21 mouse cellular contexts compared by ENCODE assay signal in genomic region chr9:71829137-71829536, GRCm38 (mm10). TPM values are rescaled to one million over a fixed set of nuclear protein-coding genes. Genes with fewer than 3 reads are reported as not detected.
DNase-seq lines count a peak whose midpoint lies in the region; ATAC-seq and TF ChIP-seq lines count a peak whose summit lies in the region.
"Had no signal": no experiment of that assay in that cellular context is flagged by ENCODE, and none has a peak within 500 bp of the region (broad histone marks: within the 10 kb centered on the region; RNA-seq: fewer than 3 reads in every experiment).

No protein-coding gene starts in this region.

- TF ChIP-seq CTCF in embryonic fibroblast, embryonic 13.5 days (IDR thresholded peaks at IDR 0.05; ENCODE audit: borderline replicate concordance, insufficient read depth, low read length), result no peak

- no peak for TF ChIP-seq POLR2A in embryonic fibroblast, embryonic 13.5 days (IDR thresholded peaks at IDR 0.05; ENCODE audit: low read depth, low read length)

- H3K4me3 ChIP-seq in hindbrain, embryonic 12.5 days, result no peak overlapping the region
- H3K4me3 ChIP-seq in hindbrain, embryonic 11.5 days (ENCODE audit: low read depth, low read length), result no peak overlapping the region
- no peak overlapping the region for H3K4me3 ChIP-seq in embryonic fibroblast, embryonic 13.5 days (ENCODE audit: insufficient read depth, low read length)
- H3K4me3 ChIP-seq: embryonic facial prominence, embryonic 10.5 days; embryonic facial prominence, embryonic 12.5 days; erythroblast, embryonic 14.5 days; forebrain, embryonic 13.5 days; forebrain, embryonic 15.5 days had no signal

- WGBS in hindbrain, embryonic 12.5 days, result 59% methylated on average over 6 of the region's 6 CpGs
- 60% methylated on average over 6 of the region's 6 CpGs for WGBS in hindbrain, embryonic 11.5 days

- no peak overlapping the region for H3K27ac ChIP-seq in hindbrain, embryonic 12.5 days
- H3K27ac ChIP-seq in hindbrain, embryonic 11.5 days (ENCODE audit: low read depth, low read length), result no peak overlapping the region
- peak overlapping the region; percentile 21; the same call in 1 of the 2 replicates for H3K27ac ChIP-seq in embryonic fibroblast, embryonic 13.5 days (ENCODE audit: insufficient read depth, low read length)
- H3K27ac ChIP-seq: embryonic facial prominence, embryonic 10.5 days; embryonic facial prominence, embryonic 12.5 days; forebrain, embryonic 13.5 days; forebrain, embryonic 15.5 days had no signal

- peak overlapping the region; percentile 13; the same call in 1 of the 2 replicates for H3K9ac ChIP-seq in hindbrain, embryonic 12.5 days
- H3K9ac ChIP-seq in hindbrain, embryonic 11.5 days (ENCODE audit: low read depth, low read length), result no peak overlapping the region
- H3K9ac ChIP-seq: embryonic facial prominence, embryonic 12.5 days; forebrain, embryonic 13.5 days; forebrain, embryonic 15.5 days; forebrain, postnatal 0 days had no signal

- H3K27me3 ChIP-seq in hindbrain, embryonic 12.5 days, result no peaks in the 10 kb centered on the region
- H3K27me3 ChIP-seq in hindbrain, embryonic 11.5 days (ENCODE audit: control insufficient read depth, insufficient read depth, low read length), result no peaks in the 10 kb centered on the region
- H3K27me3 ChIP-seq: embryonic facial prominence, embryonic 12.5 days; forebrain, embryonic 13.5 days; forebrain, embryonic 15.5 days; Patski had no signal

- peak; percentile 69 for DNase-seq in embryo, embryonic 10 days (ENCODE audit: low spot score)
- DNase-seq in embryo, embryonic 11 days, result no peak
- DNase-seq in hindbrain, embryonic 11.5 days (ENCODE audit: low spot score), result no peak
- DNase-seq: adrenal gland, adult 8-10 months; adrenal gland, postnatal 14 days; cerebellum, adult 11-12 months; cerebellum, adult 2 months; cerebellum, adult 9-10 months; cerebellum, postnatal 10 days; cerebellum, postnatal 25 days; forebrain, postnatal 0 days had no signal

- no peaks in the 10 kb centered on the region for H3K9me3 ChIP-seq in hindbrain, embryonic 12.5 days (replicated peaks)
- H3K9me3 ChIP-seq in hindbrain, embryonic 11.5 days (ENCODE audit: control insufficient read depth, low read length), result no peaks in the 10 kb centered on the region
- H3K9me3 ChIP-seq: embryonic facial prominence, embryonic 10.5 days; embryonic facial prominence, embryonic 12.5 days; forebrain, embryonic 13.5 days; forebrain, embryonic 15.5 days had no signal

- no peak for ATAC-seq in hindbrain, embryonic 12.5 days (ENCODE audit: low FRiP score)
- ATAC-seq in hindbrain, embryonic 11.5 days (ENCODE audit: low FRiP score), result no peak
- no peak for ATAC-seq in erythroid progenitor cell, adult 5-6 weeks (replicated peaks; ENCODE audit: low FRiP score, poor library complexity, severe bottlenecking)
- ATAC-seq: activated CD4-positive, CD25-positive, alpha-beta regulatory T cell, adult 4 months; forebrain, embryonic 13.5 days; forebrain, embryonic 15.5 days; forebrain, postnatal 0 days; Patski had no signal

- no peaks in the 10 kb centered on the region for H3K36me3 ChIP-seq in hindbrain, embryonic 12.5 days
- H3K36me3 ChIP-seq in hindbrain, embryonic 11.5 days (ENCODE audit: control insufficient read depth, insufficient read depth, low read length), result no peaks in the 10 kb centered on the region
- H3K36me3 ChIP-seq: embryonic facial prominence, embryonic 10.5 days; embryonic facial prominence, embryonic 12.5 days; forebrain, embryonic 15.5 days had no signal

- peaks cover 13% of the 10 kb centered on the region for H3K4me1 ChIP-seq in hindbrain, embryonic 12.5 days
- H3K4me1 ChIP-seq in hindbrain, embryonic 11.5 days (replicated peaks; ENCODE audit: control insufficient read depth, insufficient read depth, low read length), result no peaks in the 10 kb centered on the region
- H3K4me1 ChIP-seq in embryonic fibroblast, embryonic 13.5 days (ENCODE audit: control insufficient read depth, insufficient read depth, low read length), result peaks cover 4% of the 10 kb centered on the region; the same call in 1 of the 2 replicates
- H3K4me1 ChIP-seq: embryonic facial prominence, embryonic 12.5 days; forebrain, embryonic 13.5 days had no signal

- H3K4me2 ChIP-seq in hindbrain, embryonic 12.5 days (replicated peaks), result no peak overlapping the region
- H3K4me2 ChIP-seq in hindbrain, embryonic 11.5 days (replicated peaks; ENCODE audit: low read depth, low read length), result no peak overlapping the region
- H3K4me2 ChIP-seq: embryonic facial prominence, embryonic 12.5 days; forebrain, embryonic 13.5 days; forebrain, embryonic 15.5 days had no signal

RNA-seq across cellular contexts. Expression of gene Cgnl1, which starts 57.7 kb away (rescaled TPM):
- 7.1 and 7.3 TPM in 2 replicates for polyA plus RNA-seq in hindbrain, embryonic 12.5 days (2016; fragmentation: Nextera tagmentation; extraction: Ambion mirVana)
- polyA plus RNA-seq in hindbrain, embryonic 11.5 days (2014; fragmentation: Nextera tagmentation; extraction: Ambion mirVana), result 5.0 and 6.3 TPM in 2 replicates
- polyA plus RNA-seq in embryonic fibroblast, embryonic 13.5 days (2011; ENCODE audit: insufficient read length, low read depth, missing spikeins), result 24.6 and 34.3 TPM in 2 replicates
- not detected in 2 replicates for total RNA-seq in erythroid progenitor cell, adult 5-6 weeks (2015; ENCODE audit: low replicate concordance)
- total RNA-seq in erythroid progenitor cell, adult 5-6 weeks (2017; ENCODE audit: low replicate concordance), result not detected in 2 replicates
- polyA plus RNA-seq: activated CD4-positive, CD25-positive, alpha-beta regulatory T cell, adult 4 months; erythroblast, embryonic 14.5 days had no signal
